Mouse (Mus musculus): ENCODE data around the gene Lrrc59. TPM values are rescaled to one million over a fixed set of nuclear protein-coding genes. Genes with fewer than 3 reads are reported as not detected.

Gene Lrrc59
- 160 and 164 TPM in 2 replicates for polyA plus RNA-seq (2015; fragmentation: Nextera tagmentation; extraction: Ambion mirVana)

DNA sequence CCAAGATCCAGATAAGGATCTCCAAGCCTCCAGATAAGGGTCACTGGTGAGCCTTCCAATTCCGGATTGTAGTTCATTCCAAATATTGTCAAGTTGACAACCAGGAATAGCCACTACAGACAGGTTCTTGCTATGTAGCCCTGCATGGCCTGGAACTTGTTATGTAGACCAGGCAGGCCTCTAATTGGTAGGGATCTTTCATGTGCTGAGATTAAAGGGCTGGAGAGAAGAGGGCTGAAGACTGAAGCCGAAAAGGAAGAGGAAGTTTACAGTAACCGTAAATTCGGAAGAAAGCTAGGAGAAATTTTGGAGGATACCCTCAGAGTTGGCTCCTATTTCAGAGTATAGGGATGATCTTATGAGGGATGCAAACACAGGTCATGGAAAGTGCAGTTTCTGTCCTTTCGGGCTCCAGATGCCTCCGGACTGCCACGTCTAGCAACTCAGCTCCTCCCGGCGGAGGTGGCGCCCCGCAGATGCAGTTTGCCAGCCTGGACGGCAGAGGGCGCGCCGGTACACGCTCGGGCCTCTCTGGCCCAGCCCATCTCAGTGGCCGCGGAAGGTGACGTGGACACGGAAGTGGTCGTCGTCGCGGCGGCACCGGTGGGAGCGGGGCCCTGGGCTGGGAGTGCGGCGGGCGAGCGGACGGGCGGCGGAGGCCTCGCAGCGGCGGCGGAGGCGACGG lies at the start of gene Lrrc59:
TSS of gene Lrrc59 (plus strand) at position 569 of the 685 bp plus-strand sequence.
- Histone ChIP-seq H3K27me3 (no peaks in the 10 kb centered on the region), H3K9me3 (no peaks in the 10 kb centered on the region), H3K4me3 (peak within 1 kb of the TSS; percentile 88), H3K9ac (peak within 1 kb of the TSS; percentile 88), H3K4me2 (peak within 1 kb of the TSS; percentile 83), H3K27ac (replicated peaks) (peak within 1 kb of the TSS; percentile 65), H3K36me3 (peaks cover 24% of the 10 kb centered on the region), H3K4me1 (replicated peaks) (peaks cover 15% of the 10 kb centered on the region)
- peak; percentile 99 for ATAC-seq (ENCODE audit: low FRiP score, low read depth)
- WGBS: 9% methylated on average over 32 of the region's 41 CpGs

DNA sequence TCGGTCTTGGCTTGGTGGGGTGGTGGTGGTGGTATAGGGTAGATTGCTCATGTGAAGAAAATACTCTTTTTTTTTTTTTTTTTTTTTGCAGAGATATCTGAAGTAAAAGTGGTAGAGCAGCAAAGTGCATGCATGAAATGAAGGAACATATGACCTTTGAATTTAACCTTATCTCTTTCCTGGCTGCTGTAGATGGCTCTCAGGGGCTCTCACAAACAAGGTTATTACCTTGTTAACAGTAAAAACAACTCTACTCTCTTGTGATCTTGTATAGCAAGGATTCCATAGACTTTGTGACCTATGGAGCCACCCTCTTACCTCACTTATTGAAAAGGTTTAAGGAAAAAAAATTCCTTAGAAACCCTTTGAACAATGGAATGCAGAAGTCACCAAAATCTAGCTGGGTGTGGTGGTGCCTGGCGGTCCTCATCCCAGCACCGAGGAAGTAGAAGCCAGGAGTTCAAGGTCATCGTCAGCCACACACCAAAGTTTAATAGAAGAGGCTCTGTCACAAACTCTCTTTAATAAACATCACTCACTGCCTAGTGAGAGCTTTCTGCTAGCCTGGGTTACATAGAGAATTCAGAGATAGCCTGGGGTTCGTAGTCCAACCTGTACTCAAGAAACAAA lies 49.3 kb upstream of the Lrrc59 start:
- Histone ChIP-seq H3K36me3 (no peaks in the 10 kb centered on the region), H3K27ac (replicated peaks) (no peak overlapping the region), H3K4me1 (replicated peaks) (no peaks in the 10 kb centered on the region), H3K9ac (no peak overlapping the region), H3K27me3 (no peaks in the 10 kb centered on the region), H3K4me3 (no peak overlapping the region), H3K9me3 (no peaks in the 10 kb centered on the region), H3K4me2 (no peak overlapping the region)
- ATAC-seq (ENCODE audit: low FRiP score, low read depth): no peak
- WGBS: 93% methylated on average over 5 of the region's 5 CpGs

- no peaks in the 10 kb centered on the region for H3K36me3 ChIP-seq
- H3K9me3 ChIP-seq: no peaks in the 10 kb centered on the region
- WGBS: 95% methylated on average over 9 of the region's 9 CpGs
- no peak overlapping the region for H3K4me3 ChIP-seq
- no peak overlapping the region for H3K4me2 ChIP-seq
- no peaks in the 10 kb centered on the region for H3K27me3 ChIP-seq
- ATAC-seq (ENCODE audit: low FRiP score, low read depth): no peak
- no peak overlapping the region for H3K27ac ChIP-seq (replicated peaks)
- H3K9ac ChIP-seq: no peak overlapping the region
- H3K4me1 ChIP-seq (replicated peaks): no peaks in the 10 kb centered on the region
Measured at GRCm38 (mm10) chr11:94585091-94585490, 44.5 kb upstream of the Lrrc59 start.

- no peaks in the 10 kb centered on the region for H3K36me3 ChIP-seq
- H3K27me3 ChIP-seq: no peaks in the 10 kb centered on the region
- no peak overlapping the region for H3K4me2 ChIP-seq
- no peak for ATAC-seq (ENCODE audit: low FRiP score, low read depth)
- no peak overlapping the region for H3K27ac ChIP-seq (replicated peaks)
- no peaks in the 10 kb centered on the region for H3K4me1 ChIP-seq (replicated peaks)
- 75% methylated on average over 6 of the region's 6 CpGs for WGBS
- H3K9ac ChIP-seq: no peak overlapping the region
- no peaks in the 10 kb centered on the region for H3K9me3 ChIP-seq
- H3K4me3 ChIP-seq: no peak overlapping the region
Measured at GRCm38 (mm10) chr11:94587511-94587910, 42.1 kb upstream of the Lrrc59 start.

- no peak for ATAC-seq (ENCODE audit: low FRiP score, low read depth)
- Histone ChIP-seq H3K9me3 (no peaks in the 10 kb centered on the region), H3K4me1 (replicated peaks) (peaks cover 3% of the 10 kb centered on the region), H3K4me2 (no peak overlapping the region), H3K27me3 (0 out of 2 replicates have a peak, but pooled peaks cover 5% of the 10 kb centered on the region), H3K36me3 (no peaks in the 10 kb centered on the region), H3K9ac (no peak overlapping the region), H3K27ac (replicated peaks) (no peak overlapping the region), H3K4me3 (no peak overlapping the region)
- WGBS: 72% methylated on average over 7 of the region's 7 CpGs
Measured at GRCm38 (mm10) chr11:94596311-94596852, 33.2 kb upstream of the Lrrc59 start.

- WGBS: 66% methylated on average over 4 of the region's 4 CpGs
- no peak overlapping the region for H3K4me2 ChIP-seq
- H3K36me3 ChIP-seq: no peaks in the 10 kb centered on the region
- ATAC-seq (ENCODE audit: low FRiP score, low read depth): no peak
- H3K9me3 ChIP-seq: no peaks in the 10 kb centered on the region
- peaks cover 8% of the 10 kb centered on the region; the same call in 1 of the 2 replicates for H3K27me3 ChIP-seq
- peaks cover 12% of the 10 kb centered on the region for H3K4me1 ChIP-seq (replicated peaks)
- H3K27ac ChIP-seq (replicated peaks): no peak overlapping the region
- no peak overlapping the region for H3K4me3 ChIP-seq
- no peak overlapping the region for H3K9ac ChIP-seq
Measured at GRCm38 (mm10) chr11:94597319-94597718, 32.2 kb upstream of the Lrrc59 start.

DNA sequence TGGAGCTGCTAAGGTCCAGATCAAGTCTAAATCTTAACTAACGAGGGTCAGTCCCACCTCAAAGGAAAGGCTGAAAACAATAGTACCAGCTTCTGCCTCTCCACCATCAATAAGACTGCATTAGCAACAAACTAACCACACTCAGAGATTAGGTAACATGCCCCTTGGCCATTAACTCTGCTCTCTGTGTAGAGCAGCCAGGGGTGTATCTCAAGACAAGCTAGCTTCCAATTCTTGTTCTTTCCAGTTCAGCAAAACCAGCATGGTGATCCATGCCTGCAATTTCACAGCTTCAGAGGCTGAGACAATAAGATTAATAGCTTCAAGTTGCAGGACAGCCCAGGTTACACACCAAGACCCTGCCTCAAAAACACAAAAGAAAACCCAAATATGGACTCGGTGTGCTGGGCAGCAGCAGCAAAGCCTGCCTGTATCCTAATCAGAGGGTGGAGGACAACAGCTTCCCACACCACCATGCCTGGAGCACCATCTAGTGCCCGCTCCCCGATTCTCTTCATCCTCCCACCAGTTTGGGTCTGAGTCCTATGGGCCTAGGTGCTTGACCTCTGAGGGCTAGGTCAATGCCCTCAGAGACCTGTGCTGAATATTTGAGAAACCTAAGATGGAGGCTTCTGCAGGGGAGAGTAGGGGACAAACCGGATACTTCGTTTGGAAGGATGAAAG lies 31.0 kb upstream of the Lrrc59 start:
- Histone ChIP-seq H3K27me3 (peaks cover 8% of the 10 kb centered on the region; the same call in 1 of the 2 replicates), H3K4me2 (no peak overlapping the region), H3K27ac (replicated peaks) (no peak overlapping the region), H3K4me3 (no peak overlapping the region), H3K36me3 (no peaks in the 10 kb centered on the region), H3K4me1 (replicated peaks) (peaks cover 12% of the 10 kb centered on the region), H3K9me3 (no peaks in the 10 kb centered on the region), H3K9ac (no peak overlapping the region)
- WGBS: 76% methylated on average over 6 of the region's 6 CpGs
- no peak for ATAC-seq (ENCODE audit: low FRiP score, low read depth)

- Histone ChIP-seq H3K27me3 (peaks cover 8% of the 10 kb centered on the region; the same call in 1 of the 2 replicates), H3K9ac (no peak overlapping the region), H3K9me3 (no peaks in the 10 kb centered on the region), H3K4me2 (peak overlapping the region; percentile 66; the same call in 1 of the 2 replicates), H3K4me1 (replicated peaks) (peaks cover 12% of the 10 kb centered on the region), H3K27ac (replicated peaks) (no peak overlapping the region), H3K36me3 (no peaks in the 10 kb centered on the region), H3K4me3 (no peak overlapping the region)
- ATAC-seq (ENCODE audit: low FRiP score, low read depth): no peak
- WGBS: 91% methylated on average over 7 of the region's 7 CpGs
Measured at GRCm38 (mm10) chr11:94600447-94600846, 29.1 kb upstream of the Lrrc59 start.

GRCm38 (mm10) chr11:94601321-94602281 lies 28.0 kb upstream of the Lrrc59 start, which contains the start of gene Acsf2:
Gene Acsf2 (minus strand): TSS chr11:94601871.
- no peaks in the 10 kb centered on the region for H3K36me3 ChIP-seq
- H3K9me3 ChIP-seq: no peaks in the 10 kb centered on the region
- WGBS: 2% methylated on average over 41 of the region's 52 CpGs
- H3K4me3 ChIP-seq: peak within 1 kb of the TSS; percentile 42
- ATAC-seq (ENCODE audit: low FRiP score, low read depth): peak; percentile 83
- peak within 1 kb of the TSS; percentile 66 for H3K4me2 ChIP-seq
- peak within 1 kb of the TSS; percentile 26; the same call in 1 of the 2 replicates for H3K9ac ChIP-seq
- peaks cover 12% of the 10 kb centered on the region for H3K4me1 ChIP-seq (replicated peaks)
- no peak within 1 kb of the TSS; the same call in 1 of the 2 replicates for H3K27ac ChIP-seq (replicated peaks)
- H3K27me3 ChIP-seq: peaks cover 8% of the 10 kb centered on the region; the same call in 1 of the 2 replicates

DNA sequence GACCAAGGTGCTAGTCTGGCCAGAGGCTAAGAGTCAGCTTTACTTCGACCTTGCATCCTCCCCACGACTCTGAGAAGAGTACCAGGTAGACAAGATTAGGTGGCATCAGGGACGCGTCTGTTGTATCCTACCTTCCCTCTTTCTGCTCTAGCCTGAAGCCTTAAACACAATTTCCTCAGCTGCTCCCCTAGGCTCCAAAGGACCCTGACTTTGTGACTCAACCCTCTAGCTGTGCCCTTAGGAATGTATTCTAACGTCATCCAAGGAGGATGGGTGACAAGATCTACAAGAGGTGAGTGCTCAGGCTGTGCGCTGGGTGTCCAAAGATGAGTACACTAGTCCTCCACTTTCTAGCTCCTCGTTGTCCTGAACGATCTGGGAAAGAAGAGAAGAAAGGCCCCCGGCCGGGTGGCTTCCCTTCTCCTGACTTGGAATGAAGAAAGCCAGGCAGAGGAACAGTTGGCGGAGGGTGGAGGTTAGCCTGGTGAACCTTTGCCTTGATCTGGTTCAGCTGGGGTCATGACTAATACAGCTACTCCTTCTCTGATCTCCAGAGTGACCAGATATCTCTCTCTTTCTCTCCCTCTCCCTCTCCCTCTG lies 27.1 kb upstream of the Lrrc59 start:
- ATAC-seq (ENCODE audit: low FRiP score, low read depth): no peak
- WGBS: 76% methylated on average over 11 of the region's 11 CpGs
- Histone ChIP-seq H3K4me3 (no peak overlapping the region), H3K4me2 (peak overlapping the region; percentile 66), H3K9ac (no peak overlapping the region), H3K9me3 (no peaks in the 10 kb centered on the region), H3K4me1 (replicated peaks) (peaks cover 12% of the 10 kb centered on the region), H3K36me3 (no peaks in the 10 kb centered on the region), H3K27ac (replicated peaks) (no peak overlapping the region), H3K27me3 (peaks cover 8% of the 10 kb centered on the region; the same call in 1 of the 2 replicates)

All from hindbrain, embryonic 15.5 days (tissue).